Comparison of ENCODE assay signal across 8 mouse cellular contexts in the genomic region with DNA sequence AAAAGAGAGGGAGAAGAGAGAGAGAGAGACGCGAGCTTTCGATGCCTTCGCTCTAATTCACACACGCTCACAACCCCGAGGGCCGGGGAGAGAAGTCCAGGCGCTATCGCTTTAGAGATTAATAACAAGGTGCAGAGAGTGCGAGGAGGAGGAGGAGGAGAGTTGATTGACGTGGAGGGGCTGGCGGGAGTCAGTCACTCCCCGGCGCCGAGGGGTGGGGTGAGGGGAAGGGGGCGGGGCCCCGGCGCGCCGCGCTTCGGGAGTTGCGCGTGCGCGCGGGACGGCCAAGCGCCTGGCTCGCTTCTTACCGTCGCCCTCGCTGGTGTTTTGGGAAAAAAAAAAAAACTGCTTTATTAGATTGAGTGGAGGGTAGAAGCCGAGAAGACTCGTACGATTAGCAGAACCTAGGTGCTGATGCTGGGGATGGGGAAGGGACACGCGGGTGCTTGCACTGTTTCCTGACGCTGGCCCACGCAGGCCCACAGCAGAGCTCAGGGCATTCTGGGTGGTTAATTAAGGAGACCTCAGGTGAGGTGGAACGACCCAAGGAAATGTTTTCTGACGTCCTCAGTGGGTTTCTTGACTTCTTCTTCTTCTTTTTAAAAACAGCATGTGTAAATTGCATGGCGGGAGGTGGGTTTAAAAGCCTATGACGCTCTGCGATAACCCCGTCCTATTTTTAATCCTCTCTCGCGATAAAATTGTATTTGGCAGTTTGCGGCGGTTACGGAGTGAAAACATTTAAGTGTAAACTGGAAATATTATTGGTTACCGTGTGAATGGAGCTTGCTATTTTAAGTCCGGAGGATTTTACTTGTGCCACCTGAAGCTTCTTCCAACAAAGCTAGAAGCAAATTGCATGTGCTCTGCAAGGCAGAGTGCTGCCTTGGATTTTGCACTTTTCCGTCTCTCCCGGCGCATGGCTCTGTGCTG. TPM values are rescaled to one million over a fixed set of nuclear protein-coding genes. Genes with fewer than 3 reads are reported as not detected.
DNase-seq lines count a peak whose midpoint lies in the region; ATAC-seq and TF ChIP-seq lines count a peak whose summit lies in the region.

No protein-coding gene starts in this region.

- H3K4me1 ChIP-seq in bone marrow, adult 2 months (ENCODE audit: control insufficient read depth, insufficient read depth, low read length): no peaks in the 10 kb centered on the region; the same call in 1 of the 2 replicates
- H3K4me1 ChIP-seq in embryonic facial prominence, embryonic 15.5 days: peaks cover 6% of the 10 kb centered on the region; the same call in 1 of the 2 replicates
- peaks cover 9% of the 10 kb centered on the region; the same call in 1 of the 2 replicates for H3K4me1 ChIP-seq in limb, embryonic 15.5 days

- WGBS in bone marrow, adult 2 months: under 1% methylated on average over 56 of the region's 56 CpGs
- WGBS in embryonic facial prominence, embryonic 15.5 days: under 1% methylated on average over 56 of the region's 56 CpGs
- WGBS in limb, embryonic 15.5 days: under 1% methylated on average over 56 of the region's 56 CpGs

- peak overlapping the region; percentile 98 for H3K9ac ChIP-seq in embryonic facial prominence, embryonic 15.5 days
- H3K9ac ChIP-seq in limb, embryonic 15.5 days: peak overlapping the region; percentile 95

- peak; percentile 64; the same call in 1 of the 2 replicates for TF ChIP-seq POLR2A in bone marrow, adult 2 months (IDR thresholded peaks at IDR 0.05; ENCODE audit: borderline replicate concordance, control insufficient read depth, low read depth, low read length)

- H3K27ac ChIP-seq in bone marrow, adult 2 months (ENCODE audit: control insufficient read depth, insufficient read depth, low read depth, low read length, poor library complexity): peak overlapping the region; percentile 98
- peak overlapping the region; percentile 99 for H3K27ac ChIP-seq in embryonic facial prominence, embryonic 15.5 days (replicated peaks)
- H3K27ac ChIP-seq in limb, embryonic 15.5 days: peak overlapping the region; percentile 99

- no peaks in the 10 kb centered on the region for H3K36me3 ChIP-seq in embryonic facial prominence, embryonic 15.5 days
- H3K36me3 ChIP-seq in limb, embryonic 15.5 days: no peaks in the 10 kb centered on the region

- no peaks in the 10 kb centered on the region for H3K9me3 ChIP-seq in embryonic facial prominence, embryonic 15.5 days (replicated peaks)
- no peaks in the 10 kb centered on the region for H3K9me3 ChIP-seq in limb, embryonic 15.5 days

- peak; percentile 96 for DNase-seq in 416B (ENCODE audit: low read depth)
- peak; percentile 87 for DNase-seq in heart, adult 8-10 months (ENCODE audit: low spot score)
- DNase-seq in kidney, adult 9 months: peak; percentile 86
- DNase-seq in monocyte, adult 2 months (ENCODE audit: low read depth in 1 of 2, low spot score in 2 of 2): peak; percentile 40 to 50
- peak; percentile 85 to 87 for DNase-seq in spleen, postnatal 36 days (ENCODE audit: low spot score in 2 of 2)

- TF ChIP-seq CTCF in bone marrow, adult 2 months (IDR thresholded peaks at IDR 0.05; ENCODE audit: control insufficient read depth, insufficient read depth, low read length): no peak

- peak; percentile 90 for ATAC-seq in embryonic facial prominence, embryonic 15.5 days (ENCODE audit: insufficient number of reproducible peaks, low FRiP score, low TSS enrichment, low read depth)
- ATAC-seq in limb, embryonic 15.5 days (ENCODE audit: insufficient number of reproducible peaks, low FRiP score, low TSS enrichment, low read depth): peak; percentile 87

- peak overlapping the region; percentile 60 for H3K4me2 ChIP-seq in embryonic facial prominence, embryonic 15.5 days (replicated peaks)
- H3K4me2 ChIP-seq in limb, embryonic 15.5 days: peak overlapping the region; percentile 62

- H3K27me3 ChIP-seq in embryonic facial prominence, embryonic 15.5 days: no peaks in the 10 kb centered on the region
- no peaks in the 10 kb centered on the region for H3K27me3 ChIP-seq in limb, embryonic 15.5 days

- peak overlapping the region; percentile 95 for H3K4me3 ChIP-seq in bone marrow, adult 2 months (replicated peaks; ENCODE audit: control insufficient read depth, low read depth, low read length)
- H3K4me3 ChIP-seq in embryonic facial prominence, embryonic 15.5 days (replicated peaks): peak overlapping the region; percentile 97
- peak overlapping the region; percentile 76 for H3K4me3 ChIP-seq in limb, embryonic 15.5 days

RNA-seq across cellular contexts. Expression of a gene that starts 1.3 kb away (rescaled TPM):
- polyA plus RNA-seq in bone marrow, adult 2 months (2011; ENCODE audit: insufficient read depth, insufficient read length, low replicate concordance, missing spikeins): 8.1 and 11.9 TPM in 2 replicates
- 21.3 and 27.4 TPM in 2 replicates for polyA plus RNA-seq in embryonic facial prominence, embryonic 15.5 days (2015; fragmentation: Nextera tagmentation; extraction: Ambion mirVana)
- total RNA-seq in heart, adult 8-10 months (2022): 10 to 100 TPM; 47.5 to 56.6 (median 55.9) TPM
- 20.6 and 24.3 TPM in 2 replicates for polyA plus RNA-seq in limb, embryonic 15.5 days (2015; fragmentation: Nextera tagmentation; extraction: Ambion mirVana)

RNA-seq across cellular contexts. Expression of a gene that starts 46.6 kb away (rescaled TPM):
- 6.7 and 6.8 TPM in 2 replicates for polyA plus RNA-seq in bone marrow, adult 2 months (2011; ENCODE audit: insufficient read depth, insufficient read length, low replicate concordance, missing spikeins)
- 17.6 TPM in 2 replicates for polyA plus RNA-seq in embryonic facial prominence, embryonic 15.5 days (2015; fragmentation: Nextera tagmentation; extraction: Ambion mirVana)
- 10 to 100 TPM; 25.4 to 32.5 (median 30.0) TPM for total RNA-seq in heart, adult 8-10 months (2022)
- polyA plus RNA-seq in limb, embryonic 15.5 days (2015; fragmentation: Nextera tagmentation; extraction: Ambion mirVana): 18.9 and 19.0 TPM in 2 replicates

Comparison
In these comparisons a context has a peak if more than half of its experiments do, and no peak if none do; other contexts are left out.
1. Peak in every context shown above with its lines: DNase-seq, ATAC-seq, H3K4me3 ChIP-seq and H3K27ac ChIP-seq.
2. DNase-seq: peak in every context shown above with its lines; median percentile 96 in 416B; 87 in heart, adult 8-10 months; 86 in kidney, adult 9 months; 86 in spleen, postnatal 36 days; 45 in monocyte, adult 2 months.